Mouse (Mus musculus): Measurements from ENCODE around the gene Tcf19.
"Not testable (repeated sequence)": the region's sequence is repeated elsewhere in the genome, so short reads cannot be mapped to it uniquely, and the experiment has no call there.

The Tcf19 gene

GRCm38 (mm10) chr17:35532360-35532759 lies 15.7 kb upstream of the Tcf19 start:
- DNase-seq (ENCODE audit: low spot score), result no peak

- no peak for DNase-seq (ENCODE audit: low spot score)
Measured at GRCm38 (mm10) chr17:35526644-35527043, 10.0 kb upstream of the Tcf19 start.

- no peak for DNase-seq (ENCODE audit: low spot score)
Measured at GRCm38 (mm10) chr17:35524354-35524753, 7.7 kb upstream of the Tcf19 start.

GRCm38 (mm10) chr17:35517526-35517925 lies 902 bp upstream of the Tcf19 start:
- DNase-seq (ENCODE audit: low spot score), result no peak

- DNase-seq (ENCODE audit: low spot score), result no peak
Measured at GRCm38 (mm10) chr17:35515911-35516640, 548 bp downstream of the Tcf19 start.

- DNase-seq (ENCODE audit: low spot score), result no peak
Measured at GRCm38 (mm10) chr17:35514756-35515155, 1.9 kb downstream of the Tcf19 start.

- DNase-seq (ENCODE audit: low spot score), result no peak
Measured at GRCm38 (mm10) chr17:35513886-35514285, 2.7 kb downstream of the Tcf19 start.

- no peak for DNase-seq (ENCODE audit: low spot score)
Measured at GRCm38 (mm10) chr17:35512916-35513626, 3.6 kb downstream of the Tcf19 start.

- no peak for DNase-seq (ENCODE audit: low spot score)
Measured at GRCm38 (mm10) chr17:35509284-35509683, 7.3 kb downstream of the Tcf19 start.

- DNase-seq (ENCODE audit: low spot score), result not testable (repeated sequence)
Measured at GRCm38 (mm10) chr17:35508279-35508678, 8.3 kb downstream of the Tcf19 start.

- no peak for DNase-seq (ENCODE audit: low spot score)
Measured at GRCm38 (mm10) chr17:35507556-35508260, 8.9 kb downstream of the Tcf19 start.

- no peak for DNase-seq (ENCODE audit: low spot score)
Measured at GRCm38 (mm10) chr17:35506881-35507280, 9.7 kb downstream of the Tcf19 start.

GRCm38 (mm10) chr17:35505776-35506175 lies 10.8 kb downstream of the Tcf19 start, which contains the start of gene Pou5f1:
TSS of gene Pou5f1 (plus strand) at chr17:35506018.
- no peak for DNase-seq (ENCODE audit: low spot score)

GRCm38 (mm10) chr17:35504628-35505481 lies 11.8 kb downstream of the Tcf19 start:
- no peak for DNase-seq (ENCODE audit: low spot score)

- DNase-seq (ENCODE audit: low spot score), result no peak
Measured at GRCm38 (mm10) chr17:35503849-35504248, 12.8 kb downstream of the Tcf19 start.

- no peak for DNase-seq (ENCODE audit: low spot score)
Measured at GRCm38 (mm10) chr17:35502762-35503161, 13.9 kb downstream of the Tcf19 start.

GRCm38 (mm10) chr17:35502226-35502625 lies 14.4 kb downstream of the Tcf19 start:
- DNase-seq (ENCODE audit: low spot score), result no peak

GRCm38 (mm10) chr17:35497124-35497523 lies 19.5 kb downstream of the Tcf19 start:
- no peak for DNase-seq (ENCODE audit: low spot score)

GRCm38 (mm10) chr17:35490320-35490719 lies 26.3 kb downstream of the Tcf19 start:
- no peak for DNase-seq (ENCODE audit: low spot score)

- no peak for DNase-seq (ENCODE audit: low spot score)
Measured at GRCm38 (mm10) chr17:35488041-35488440, 28.6 kb downstream of the Tcf19 start.

- DNase-seq (ENCODE audit: low spot score), result no peak
Measured at GRCm38 (mm10) chr17:35486726-35487125, 29.9 kb downstream of the Tcf19 start.

- DNase-seq (ENCODE audit: low spot score), result no peak
Measured at GRCm38 (mm10) chr17:35485702-35486101, 30.9 kb downstream of the Tcf19 start.

All from left cerebral cortex, adult 11 months (tissue).